Mouse (Mus musculus) CH12.LX (cell line): ENCODE data around the gene Cblc. TPM values are rescaled to one million over a fixed set of nuclear protein-coding genes. Genes with fewer than 3 reads are reported as not detected.

Source experiments
- DNase-seq: peaks from one replicate; pipeline ENCODE4 v3.0.0-alpha.2; 2013; ENCODE audit errors: extremely low read depth
- H3K27ac ChIP-seq: 2 replicates; pipeline ENCODE4 v1.5.1; 2012; ENCODE audit warnings: low read depth, mild to moderate bottlenecking, control low read depth, moderate library complexity; ENCODE audit not compliant: insufficient read depth
- H3K27me3 ChIP-seq: replicated peaks from 2 replicates; pipeline ENCODE3; 2012; ENCODE audit warnings: inconsistent platforms
- H3K36me3 ChIP-seq, 2 experiments: replicated peaks in 1 of 2; 2 replicates each; pipeline versions ENCODE3 to v1.6.1; 2012; ENCODE audit warnings: inconsistent platforms in 1 of 2, low read length in 1 of 2, mild to moderate bottlenecking in 1 of 2, mixed read lengths in 1 of 2, moderate library complexity in 1 of 2; ENCODE audit not compliant: control insufficient read depth in 1 of 2, insufficient read depth in 1 of 2
- H3K4me1 ChIP-seq, 2 experiments: 2 replicates each; pipeline ENCODE4 v1.6.1; 2012; ENCODE audit warnings: inconsistent platforms in 1 of 2, moderate library complexity in 1 of 2; ENCODE audit not compliant: insufficient read depth in 2 of 2, control insufficient read depth in 1 of 2
- H3K4me2 ChIP-seq: 2 replicates; pipeline ENCODE4 v1.6.1; 2012; ENCODE audit warnings: low read depth, mild to moderate bottlenecking, control low read depth; ENCODE audit not compliant: poor library complexity, insufficient read depth, severe bottlenecking
- H3K4me3 ChIP-seq, 3 experiments: fragments of 150-350 bp in 1 of 3; sonication (generic) in 1 of 3; replicated peaks in 1 of 3; 2 replicates each; pipeline versions ENCODE3 to v1.5.1; 2011 to 2012; ENCODE audit warnings: low read depth in 2 of 3, low read length in 2 of 3, mild to moderate bottlenecking in 2 of 3, moderate library complexity in 2 of 3, control low read depth in 1 of 3, improper control_type of control experiment in 1 of 3, inconsistent platforms in 1 of 3, mixed read lengths in 1 of 3; ENCODE audit not compliant: poor library complexity in 1 of 3
- H3K79me2 ChIP-seq: replicated peaks from 2 replicates; pipeline ENCODE4 v1.6.1; 2012; ENCODE audit warnings: mild to moderate bottlenecking, moderate library complexity; ENCODE audit not compliant: control insufficient read depth, poor library complexity, insufficient read depth, severe bottlenecking; ENCODE audit errors: extremely low read depth
- H3K9ac ChIP-seq: 2 replicates; pipeline ENCODE4 v1.6.1; 2012; ENCODE audit warnings: low read depth, mild to moderate bottlenecking, control low read depth, moderate library complexity; ENCODE audit not compliant: insufficient read depth
- H3K9me3 ChIP-seq: replicated peaks from 2 replicates; pipeline ENCODE3; 2012; ENCODE audit warnings: low read length, inconsistent platforms, mixed read lengths
- BHLHE40 ChIP-seq: IDR thresholded peaks from 2 replicates; pipeline ENCODE4 v1.6.1; 2011; ENCODE audit warnings: mild to moderate bottlenecking, low read depth, low read length, improper control_type of control experiment
- CHD1 ChIP-seq: IDR thresholded peaks from 2 replicates; pipeline ENCODE4 v1.6.1; 2012; ENCODE audit warnings: low read depth, low read length, improper control_type of control experiment, inconsistent platforms
- CHD2 ChIP-seq: IDR thresholded peaks from 2 replicates; pipeline ENCODE4 v1.6.1; 2011; ENCODE audit warnings: low read length, improper control_type of control experiment
- E2F4 ChIP-seq: IDR thresholded peaks from 2 replicates; pipeline ENCODE4 v1.6.1; 2011; ENCODE audit warnings: low read depth, low read length, improper control_type of control experiment; ENCODE audit not compliant: insufficient replicate concordance
- ELF1 ChIP-seq: IDR thresholded peaks from 2 replicates; pipeline ENCODE4 v1.6.1; 2014; ENCODE audit warnings: low read depth, mild to moderate bottlenecking, inconsistent platforms, low read length, improper control_type of control experiment
- EP300 ChIP-seq: IDR thresholded peaks from 2 replicates; pipeline ENCODE4 v1.6.1; 2011; ENCODE audit warnings: low read length, improper control_type of control experiment
- ETS1 ChIP-seq: conservative IDR thresholded peaks from 2 replicates; pipeline ENCODE4 v1.6.1; 2012; ENCODE audit warnings: low read depth, mild to moderate bottlenecking, inconsistent platforms, low read length, improper control_type of control experiment, moderate library complexity
- GABPA ChIP-seq: IDR thresholded peaks from 2 replicates; pipeline ENCODE4 v1.6.1; 2012; ENCODE audit warnings: low read depth, low read length, improper control_type of control experiment, inconsistent platforms; ENCODE audit not compliant: insufficient replicate concordance
- IRF4 ChIP-seq: IDR thresholded peaks from 2 replicates; pipeline ENCODE4 v1.6.1; 2014; ENCODE audit warnings: low read depth, mild to moderate bottlenecking, inconsistent platforms, low read length, improper control_type of control experiment
- JUN ChIP-seq: IDR thresholded peaks from 2 replicates; pipeline ENCODE4 v1.6.1; 2011; ENCODE audit warnings: low read depth, mild to moderate bottlenecking, low read length, improper control_type of control experiment, moderate library complexity; ENCODE audit not compliant: insufficient read depth
- JUND ChIP-seq: conservative IDR thresholded peaks from 2 replicates; pipeline ENCODE4 v1.6.1; 2011; ENCODE audit warnings: low read depth, low read length, improper control_type of control experiment
- KAT2A ChIP-seq: IDR thresholded peaks from 2 replicates; pipeline ENCODE4 v1.6.1; 2012; ENCODE audit warnings: low read length, improper control_type of control experiment, inconsistent platforms; ENCODE audit not compliant: insufficient replicate concordance
- MAX ChIP-seq: IDR thresholded peaks from 2 replicates; pipeline ENCODE4 v1.6.1; 2011; ENCODE audit warnings: low read length, improper control_type of control experiment
- MAZ ChIP-seq: IDR thresholded peaks from 2 replicates; pipeline ENCODE4 v1.6.1; 2012; ENCODE audit warnings: low read depth, mild to moderate bottlenecking, inconsistent platforms, low read length, improper control_type of control experiment, moderate library complexity
- MEF2A ChIP-seq: IDR thresholded peaks from 2 replicates; pipeline ENCODE4 v1.6.1; 2014; ENCODE audit warnings: low read depth, mild to moderate bottlenecking, inconsistent platforms, low read length, improper control_type of control experiment, borderline replicate concordance
- MXI1 ChIP-seq: IDR thresholded peaks from 2 replicates; pipeline ENCODE4 v1.6.1; 2011; ENCODE audit warnings: mild to moderate bottlenecking, low read depth, low read length, improper control_type of control experiment
- MYC ChIP-seq: IDR thresholded peaks from 2 replicates; pipeline ENCODE4 v1.6.1; 2011; ENCODE audit warnings: low read depth, mild to moderate bottlenecking, improper control_type of control experiment, low read length
- NRF1 ChIP-seq: IDR thresholded peaks from 2 replicates; pipeline ENCODE4 v1.6.1; 2014; ENCODE audit warnings: low read depth, mild to moderate bottlenecking, inconsistent platforms, low read length, improper control_type of control experiment, moderate library complexity
- PAX5 ChIP-seq: IDR thresholded peaks from 2 replicates; pipeline ENCODE4 v1.6.1; 2012; ENCODE audit warnings: low read length, inconsistent platforms, mixed read lengths
- POLR2A ChIP-seq: IDR thresholded peaks from 2 replicates; pipeline ENCODE4 v1.6.1; 2011; ENCODE audit warnings: low read depth, mild to moderate bottlenecking, improper control_type of control experiment, low read length
- POLR2AphosphoS2 ChIP-seq: IDR thresholded peaks from 2 replicates; pipeline ENCODE4 v1.6.1; 2011; ENCODE audit warnings: low read depth, low read length, improper control_type of control experiment
- SIN3A ChIP-seq: IDR thresholded peaks from 2 replicates; pipeline ENCODE4 v1.6.1; 2012; ENCODE audit warnings: low read length, improper control_type of control experiment, inconsistent platforms
- SMC3 ChIP-seq: IDR thresholded peaks from 2 replicates; pipeline ENCODE4 v1.6.1; 2011; ENCODE audit warnings: low read depth, low read length, improper control_type of control experiment
- TBP ChIP-seq: conservative IDR thresholded peaks from 2 replicates; pipeline ENCODE4 v1.6.1; 2011; ENCODE audit warnings: low read depth, low read length, improper control_type of control experiment
- TCF12 ChIP-seq: IDR thresholded peaks from 2 replicates; pipeline ENCODE4 v1.6.1; 2014; ENCODE audit warnings: low read depth, mild to moderate bottlenecking, inconsistent platforms, low read length, improper control_type of control experiment
- USF1 ChIP-seq: IDR thresholded peaks from 2 replicates; pipeline ENCODE4 v1.6.1; 2014; ENCODE audit warnings: low read depth, mild to moderate bottlenecking, inconsistent platforms, low read length, improper control_type of control experiment
- USF2 ChIP-seq: conservative IDR thresholded peaks from 2 replicates; pipeline ENCODE4 v1.6.1; 2011; ENCODE audit warnings: low read depth, low read length, improper control_type of control experiment
- ZKSCAN1 ChIP-seq: IDR thresholded peaks from 2 replicates; pipeline ENCODE4 v1.6.1; 2012; ENCODE audit warnings: low read depth, inconsistent platforms, low read length, improper control_type of control experiment, borderline replicate concordance
- ZNF384 ChIP-seq: IDR thresholded peaks from 2 replicates; pipeline ENCODE4 v1.6.1; 2012; ENCODE audit warnings: low read depth, low read length, improper control_type of control experiment, inconsistent platforms
- dilution Hi-C: fragments of 300-500 bp; cut with MboI; formaldehyde crosslinking; loops from 2 replicates; pipeline ENCODE4 v1.14.3; 2020; ENCODE audit warnings: low sequenced_read_pairs; ENCODE audit not compliant: extremely low pct_unique_long_range_greater_than_20kb, extremely low pct_ligation_motif_present
- in situ Hi-C: fragments of 300-500 bp; cut with MboI; formaldehyde crosslinking; loops from 3 replicates; pipeline ENCODE4 v1.14.3; 2019; ENCODE audit warnings: low sequenced_read_pairs, low pct_ligation_motif_present, low pct_unique_long_range_greater_than_20kb, mixed read lengths
- polyA plus RNA-seq: library from polyadenylated mRNA; unstranded; fragments of >175 nt; gene quantifications from 2 replicates; pipeline ENCODE4 v1.2.1, GENCODE M21; 2012; ENCODE audit warnings: low read depth; ENCODE audit not compliant: insufficient read length
- total RNA-seq, 2 experiments: library from RNA; depleted of rRNA; stranded (reverse); fragments of 300-350 nt in 1 of 2; fragments of >200 nt in 1 of 2; gene quantifications; 2 replicates each; pipeline ENCODE4 v1.2.3; 2012 to 2014

Gene Cblc
- total and polyA plus RNA-seq, 3 experiments: 6.4 to 30.8 (median 13.4) TPM

DNA sequence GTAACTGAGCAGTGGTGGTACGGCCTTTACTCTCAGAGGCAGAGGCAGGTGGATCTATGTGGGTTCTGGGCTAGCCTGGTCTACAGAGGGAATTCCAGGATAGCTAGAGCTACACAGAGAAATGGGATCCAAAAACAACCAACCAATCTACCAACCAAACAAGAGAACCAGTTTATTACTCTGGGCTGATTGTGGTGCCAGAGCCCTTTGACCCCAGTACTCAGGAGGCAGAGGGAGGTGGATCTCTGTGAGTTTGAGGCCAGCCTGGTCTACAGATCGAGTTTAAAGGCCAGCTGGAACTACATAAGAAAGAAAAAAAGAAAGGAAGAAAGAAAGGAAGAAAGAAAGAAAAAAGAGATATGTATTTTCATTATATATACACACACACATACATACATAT lies 1.4 kb downstream of the Cblc start:
- H3K9me3 ChIP-seq: no peaks in the 10 kb centered on the region

DNA sequence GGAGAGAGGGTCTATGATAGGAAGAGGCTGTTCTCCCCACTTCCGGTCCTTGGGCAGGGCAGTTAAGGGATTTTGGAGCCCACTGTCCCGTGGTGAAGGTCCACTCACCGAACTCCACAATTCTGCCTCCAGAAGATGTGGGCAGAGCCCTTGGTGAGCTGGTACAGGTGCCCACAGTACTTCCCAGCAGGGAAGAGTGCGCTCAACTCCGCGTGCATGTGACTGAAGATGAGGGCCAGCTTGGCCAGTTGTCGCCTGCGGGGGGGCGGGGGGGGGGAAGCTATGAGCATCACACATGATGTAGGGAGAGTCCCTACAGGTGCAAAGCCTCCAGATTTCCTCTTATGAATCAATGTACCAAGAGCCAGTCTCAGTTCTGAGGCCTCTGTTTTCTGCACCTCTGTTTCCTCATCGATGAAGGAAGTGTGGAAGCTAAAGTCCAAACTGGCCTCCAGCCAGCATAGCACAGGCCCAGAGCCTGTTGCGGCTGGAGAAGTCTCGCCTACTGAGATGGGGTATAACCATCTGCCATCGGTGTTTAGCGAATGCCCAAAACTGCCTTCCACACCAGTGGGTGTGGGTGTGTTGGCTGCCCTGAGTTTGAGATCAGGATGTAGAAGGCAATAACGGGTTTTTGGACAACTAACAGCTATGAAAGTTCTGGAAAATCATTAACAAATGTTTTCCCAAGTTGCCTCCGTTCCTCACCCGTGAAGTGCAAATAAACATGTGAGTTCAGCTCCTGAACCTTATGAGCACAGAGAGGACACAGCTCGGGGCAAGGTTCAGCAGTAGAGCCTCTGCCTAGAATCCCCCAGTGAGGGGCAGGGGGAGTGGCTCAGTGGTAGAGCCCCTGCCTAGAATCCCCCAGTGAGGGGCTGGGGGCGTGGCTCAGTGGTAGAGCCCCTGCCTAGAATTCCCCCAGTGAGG lies 3.6 kb downstream of the Cblc start:
- 0 out of 2 replicates have a peak overlapping the region, but pooled peaks have one; percentile 21 for H3K9ac ChIP-seq
- TF ChIP-seq EP300 (peak; percentile 94), GABPA (no peak), CHD1 (no peak), TCF12 (peak; percentile 95), MAX (no peak; the same call in 1 of the 2 replicates), BHLHE40 (peak; percentile 88; the same call in 1 of the 2 replicates), MXI1 (peak; percentile 68), SIN3A (no peak; the same call in 1 of the 2 replicates), IRF4 (peak; percentile 83), CHD2 (peak; percentile 29; the same call in 1 of the 2 replicates), MEF2A (peak; percentile 66; the same call in 1 of the 2 replicates), MYC (no peak; the same call in none of the 2 replicates), ELF1 (peak; percentile 40), ZKSCAN1 (no peak), ZNF384 (no peak), MAZ (peak; percentile 51; the same call in 1 of the 2 replicates), TBP (no peak), POLR2A (peak; percentile 48; the same call in 1 of the 2 replicates), E2F4 (no peak), JUN (peak; percentile 26; the same call in 1 of the 2 replicates), NRF1 (no peak), SMC3 (no peak), ETS1 (peak; percentile 81), JUND (0 out of 2 replicates have a peak, but pooled peaks have one; percentile 32)

More for the DNA sequence above, 1.4 kb downstream of the Cblc start:
- Histone ChIP-seq H3K79me2 (no peaks in the 10 kb centered on the region), H3K4me2 (no peak overlapping the region), H3K36me3 (no peaks in the 10 kb centered on the region), H3K4me1 (peaks cover 14 to 47% of the 10 kb centered on the region in 2 experiments), H3K9ac (no peak overlapping the region), H3K27me3 (peaks cover 4% of the 10 kb centered on the region), H3K4me3 (no peak overlapping the region), H3K27ac (no peak overlapping the region)
- dilution Hi-C loops (no loop called here), in situ Hi-C loops (no loop called here)
- no peak for DNase-seq
- TF ChIP-seq POLR2AphosphoS2: no peak
- TF ChIP-seq TCF12: no peak
- TF ChIP-seq MYC: no peak
- no peak for TF ChIP-seq CHD1
- TF ChIP-seq GABPA: no peak
- no peak for TF ChIP-seq JUN
- no peak for TF ChIP-seq KAT2A
- no peak for TF ChIP-seq E2F4
- no peak for TF ChIP-seq ZNF384
- TF ChIP-seq USF1: no peak
- no peak for TF ChIP-seq SMC3
- no peak for TF ChIP-seq PAX5
- no peak for TF ChIP-seq USF2
- TF ChIP-seq CHD2: no peak
- no peak for TF ChIP-seq MXI1

More for the DNA sequence above, 3.6 kb downstream of the Cblc start:
- in situ Hi-C loops: no loop called here
- DNase-seq: peak; percentile 75
- dilution Hi-C loops: no loop called here
- H3K27me3 ChIP-seq: peaks cover 4% of the 10 kb centered on the region
- H3K4me2 ChIP-seq: peak overlapping the region; percentile 1; the same call in 1 of the 2 replicates
- peaks cover 0 to 7% of the 10 kb centered on the region in 2 experiments for H3K36me3 ChIP-seq
- H3K9me3 ChIP-seq: peaks cover 4% of the 10 kb centered on the region
- peak overlapping the region; percentile 63 for H3K27ac ChIP-seq
- no peaks in the 10 kb centered on the region for H3K79me2 ChIP-seq
- H3K4me3 ChIP-seq: peak overlapping the region; percentile 34 to 36 (median 34)
- H3K4me1 ChIP-seq: peaks cover 16 to 61% of the 10 kb centered on the region in 2 experiments
